Mouse (Mus musculus) liver, embryonic 11.5 days (tissue): ENCODE data around the gene Zcchc14. TPM values are rescaled to one million over a fixed set of nuclear protein-coding genes. Genes with fewer than 3 reads are reported as not detected.

Experiments used
- ATAC-seq: fragments of 200-750 bp; cut with Nextera tagmentation; replicated peaks from 2 replicates; pipeline ENCODE4 v1.8.0; 2017; ENCODE audit warnings: moderate number of reproducible peaks, mild to moderate bottlenecking, moderate TSS enrichment, moderate library complexity; ENCODE audit not compliant: low FRiP score
- DNase-seq: peaks from one replicate; pipeline ENCODE4 v3.0.0-alpha.2; 2017; ENCODE audit warnings: low spot score
- H3K27ac ChIP-seq: fragments of 300-500 bp; sonication (generic); 2 replicates; pipeline ENCODE4 v1.5.1; 2014; ENCODE audit warnings: mild to moderate bottlenecking, low read depth, low read length, control low read depth
- H3K27me3 ChIP-seq: fragments of 300-500 bp; sonication (generic); replicated peaks from 2 replicates; pipeline ENCODE4 v1.6.1; 2014; ENCODE audit warnings: low read length, mixed read lengths; ENCODE audit not compliant: control insufficient read depth, insufficient read depth
- H3K36me3 ChIP-seq: fragments of 300-500 bp; sonication (generic); 2 replicates; pipeline ENCODE4 v1.6.1; 2014; ENCODE audit warnings: mild to moderate bottlenecking, low read length, moderate library complexity, mixed read lengths; ENCODE audit not compliant: control insufficient read depth, insufficient read depth
- H3K4me1 ChIP-seq: fragments of 300-500 bp; sonication (generic); replicated peaks from 2 replicates; pipeline ENCODE4 v1.6.1; 2014; ENCODE audit warnings: low read length, mixed read lengths; ENCODE audit not compliant: control insufficient read depth, insufficient read depth
- H3K4me2 ChIP-seq: fragments of 300-500 bp; sonication (generic); 2 replicates; pipeline ENCODE4 v1.6.1; 2014; ENCODE audit warnings: mild to moderate bottlenecking, control low read depth, moderate library complexity
- H3K4me3 ChIP-seq: fragments of 300-500 bp; sonication (generic); 2 replicates; pipeline ENCODE4 v1.5.1; 2014; ENCODE audit warnings: low read depth, low read length, control low read depth
- H3K9ac ChIP-seq: fragments of 300-500 bp; sonication (generic); 2 replicates; pipeline ENCODE4 v1.6.1; 2014; ENCODE audit warnings: low read depth, low read length, control low read depth
- H3K9me3 ChIP-seq: fragments of 300-500 bp; sonication (generic); 2 replicates; pipeline ENCODE4 v1.6.1; 2016; ENCODE audit warnings: low read length, inconsistent platforms, mixed read lengths; ENCODE audit not compliant: control insufficient read depth
- WGBS: fragments of 180-500 bp; shearing (Covaris S2); extraction: QIAGEN DNeasy Blood & Tissue Kit; methylation state at CpG from one replicate; pipeline ENCODE4 v1.1.7; 2014; 5-methylcytosine and 5-hydroxymethylcytosine counted together
- polyA plus RNA-seq: library from polyadenylated mRNA; unstranded; fragments of >200 nt; fragmentation: Nextera tagmentation; extraction: Ambion mirVana; gene quantifications from 2 replicates; pipeline ENCODE4 v1.2.1, GENCODE M21; 2014

Zcchc14 gene
- polyA plus RNA-seq, 1 experiment from 2014 or later: 6.2 TPM

DNA sequence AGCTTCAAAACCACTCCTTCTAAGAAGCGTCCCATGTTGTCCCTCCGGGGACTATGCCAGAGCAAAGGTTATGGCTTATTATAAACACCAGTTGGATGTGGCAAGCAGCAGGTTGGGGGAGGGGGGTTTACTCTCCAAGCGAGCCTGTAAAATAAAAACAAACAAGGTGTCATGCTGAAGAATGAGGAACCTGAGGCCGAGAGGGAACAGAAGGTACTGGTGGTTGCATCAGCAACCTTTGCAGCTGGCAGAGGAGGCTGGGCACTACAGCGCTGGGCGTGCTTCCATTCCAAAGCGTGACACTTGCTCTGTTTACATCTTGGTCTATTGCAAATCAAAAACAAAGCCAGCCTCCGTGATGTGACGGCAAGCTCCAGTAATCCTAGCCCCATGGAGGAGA is 72.2 kb downstream of the Zcchc14 start:
- Histone ChIP-seq H3K36me3 (no peaks in the 10 kb centered on the region), H3K4me2 (no peak overlapping the region), H3K9me3 (no peaks in the 10 kb centered on the region), H3K27me3 (no peaks in the 10 kb centered on the region), H3K4me1 (peaks cover 16% of the 10 kb centered on the region), H3K9ac (no peak overlapping the region), H3K4me3 (no peak overlapping the region), H3K27ac (no peak overlapping the region)
- ATAC-seq (no peak), DNase-seq (no peak)
- WGBS: 42% methylated on average over 9 of the region's 9 CpGs

GRCm38 (mm10) chr8:121578676-121579451 is 73.8 kb downstream of the Zcchc14 start, which contains the start of gene Fbxo31:
TSS of gene Fbxo31 (minus strand) at chr8:121578806.
- Histone ChIP-seq H3K27ac (peak within 1 kb of the TSS; percentile 73), H3K4me3 (peak within 1 kb of the TSS; percentile 71), H3K36me3 (no peaks in the 10 kb centered on the region), H3K4me1 (peaks cover 20% of the 10 kb centered on the region), H3K9ac (peak within 1 kb of the TSS; percentile 85), H3K4me2 (peak within 1 kb of the TSS; percentile 96), H3K27me3 (no peaks in the 10 kb centered on the region), H3K9me3 (no peaks in the 10 kb centered on the region)
- 1% methylated on average over 59 of the region's 63 CpGs for WGBS
- ATAC-seq (peak; percentile 92), DNase-seq (peak; percentile 96)

- Histone ChIP-seq H3K4me3 (peak overlapping the region; percentile 71), H3K4me2 (peak overlapping the region; percentile 96), H3K9ac (peak overlapping the region; percentile 85), H3K27me3 (no peaks in the 10 kb centered on the region), H3K4me1 (peaks cover 25% of the 10 kb centered on the region), H3K27ac (peak overlapping the region; percentile 73), H3K36me3 (no peaks in the 10 kb centered on the region), H3K9me3 (no peaks in the 10 kb centered on the region)
- ATAC-seq (peak; percentile 40; the same call in 1 of the 2 replicates), DNase-seq (no peak)
- 3% methylated on average over 32 of the region's 44 CpGs for WGBS
These were observed 74.7 kb downstream of the Zcchc14 start for GRCm38 (mm10) chr8:121577751-121578675.

- 89% methylated on average over 3 of the region's 3 CpGs for WGBS
- H3K9ac ChIP-seq: no peak overlapping the region
- no peak for ATAC-seq
- H3K27me3 ChIP-seq: no peaks in the 10 kb centered on the region
- H3K4me1 ChIP-seq: peaks cover 32% of the 10 kb centered on the region
- no peaks in the 10 kb centered on the region for H3K36me3 ChIP-seq
- DNase-seq: no peak
- H3K27ac ChIP-seq: no peak overlapping the region
- H3K9me3 ChIP-seq: no peaks in the 10 kb centered on the region
- H3K4me3 ChIP-seq: no peak overlapping the region
- H3K4me2 ChIP-seq: no peak overlapping the region
These were observed 77.0 kb downstream of the Zcchc14 start for GRCm38 (mm10) chr8:121575661-121576060.

DNA sequence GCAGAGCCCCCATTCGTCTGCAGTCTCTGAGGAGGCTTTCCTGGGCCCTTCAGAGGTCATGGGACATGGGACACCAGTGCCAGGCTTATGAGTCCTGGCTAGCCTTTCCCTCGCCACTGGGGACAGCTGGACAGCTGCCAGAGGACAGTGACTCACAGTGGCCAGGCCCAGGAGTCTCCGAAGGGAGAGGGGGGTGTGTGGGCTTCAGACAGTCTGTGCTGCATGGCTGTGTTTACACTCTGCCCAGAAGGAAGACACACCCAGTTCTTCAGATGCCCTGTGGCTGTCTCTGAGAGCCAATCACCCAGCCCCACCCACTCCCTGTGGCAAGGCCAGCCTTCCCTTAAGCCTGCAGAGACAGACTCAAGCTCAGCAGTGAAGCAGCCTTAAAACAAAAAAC is 79.4 kb downstream of the Zcchc14 start:
- no peak overlapping the region for H3K9ac ChIP-seq
- no peaks in the 10 kb centered on the region for H3K27me3 ChIP-seq
- H3K36me3 ChIP-seq: no peaks in the 10 kb centered on the region; the same call in 1 of the 2 replicates
- H3K4me2 ChIP-seq: no peak overlapping the region
- DNase-seq (no peak), ATAC-seq (peak; percentile 64; the same call in 1 of the 2 replicates)
- 67% methylated on average over 3 of the region's 3 CpGs for WGBS
- H3K9me3 ChIP-seq: no peaks in the 10 kb centered on the region
- peaks cover 37% of the 10 kb centered on the region for H3K4me1 ChIP-seq
- no peak overlapping the region for H3K4me3 ChIP-seq
- no peak overlapping the region for H3K27ac ChIP-seq

DNA sequence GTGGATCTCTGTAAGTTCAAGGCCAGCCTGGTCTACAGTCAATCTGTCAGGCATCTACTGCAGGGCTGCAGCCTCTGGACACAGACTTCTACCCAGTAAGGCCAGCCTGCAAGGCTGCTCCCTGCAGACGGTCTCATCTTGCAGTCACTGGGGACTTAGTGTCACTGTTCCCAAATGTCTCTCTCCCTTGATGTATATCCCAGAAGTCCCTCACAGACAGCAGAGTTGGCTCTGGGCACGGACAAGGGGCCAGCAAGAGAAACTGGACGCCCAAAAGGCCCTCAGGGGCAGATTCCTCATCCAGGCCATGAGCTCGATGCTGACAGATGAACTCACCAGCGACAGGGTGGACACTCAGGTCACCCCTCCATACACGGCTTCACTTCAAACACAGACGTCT is 80.6 kb downstream of the Zcchc14 start:
- H3K4me3 ChIP-seq: no peak overlapping the region
- peaks cover 34% of the 10 kb centered on the region for H3K4me1 ChIP-seq
- no peaks in the 10 kb centered on the region; the same call in 1 of the 2 replicates for H3K36me3 ChIP-seq
- no peak overlapping the region for H3K27ac ChIP-seq
- no peaks in the 10 kb centered on the region for H3K27me3 ChIP-seq
- H3K9me3 ChIP-seq: no peaks in the 10 kb centered on the region
- H3K9ac ChIP-seq: no peak overlapping the region
- H3K4me2 ChIP-seq: no peak overlapping the region
- ATAC-seq: no peak
- WGBS: 83% methylated on average over 7 of the region's 7 CpGs
- no peak for DNase-seq

DNA sequence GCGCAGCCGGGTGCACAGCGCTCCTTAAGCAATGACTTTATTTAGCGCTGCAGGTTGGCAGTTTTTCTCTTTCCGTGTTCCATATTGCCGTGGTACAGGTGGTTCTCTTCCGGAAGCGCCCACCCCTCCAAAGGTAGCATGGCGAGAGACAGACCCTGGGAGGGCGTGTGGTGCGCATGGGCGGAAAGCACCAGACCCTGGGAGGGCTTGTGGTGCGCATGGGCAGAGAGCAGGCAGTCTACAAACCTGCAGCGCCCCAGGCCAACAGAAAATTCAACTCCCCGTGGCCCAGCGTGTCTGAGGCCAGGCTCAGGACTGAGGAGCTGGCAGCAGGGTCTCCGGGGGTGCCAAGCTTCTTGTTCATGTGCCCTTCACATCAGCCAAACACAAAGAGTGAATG is 81.9 kb downstream of the Zcchc14 start:
- H3K4me1 ChIP-seq: peaks cover 28% of the 10 kb centered on the region
- H3K4me2 ChIP-seq: peak overlapping the region; percentile 51
- 75% methylated on average over 17 of the region's 17 CpGs for WGBS
- no peak for DNase-seq
- H3K27me3 ChIP-seq: no peaks in the 10 kb centered on the region
- no peaks in the 10 kb centered on the region for H3K9me3 ChIP-seq
- no peak overlapping the region; the same call in 1 of the 2 replicates for H3K27ac ChIP-seq
- 0 out of 2 replicates have a peak overlapping the region, but pooled peaks have one; percentile 4 for H3K4me3 ChIP-seq
- no peak for ATAC-seq
- no peaks in the 10 kb centered on the region; the same call in 1 of the 2 replicates for H3K36me3 ChIP-seq
- H3K9ac ChIP-seq: no peak overlapping the region

GRCm38 (mm10) chr8:121570335-121570734 is 82.4 kb downstream of the Zcchc14 start:
- Histone ChIP-seq H3K4me3 (0 out of 2 replicates have a peak overlapping the region, but pooled peaks have one; percentile 4), H3K36me3 (no peaks in the 10 kb centered on the region; the same call in 1 of the 2 replicates), H3K27me3 (no peaks in the 10 kb centered on the region), H3K9me3 (no peaks in the 10 kb centered on the region), H3K4me2 (peak overlapping the region; percentile 51), H3K4me1 (peaks cover 28% of the 10 kb centered on the region), H3K27ac (peak overlapping the region; percentile 32), H3K9ac (no peak overlapping the region)
- DNase-seq: no peak
- ATAC-seq: no peak
- 57% methylated on average over 21 of the region's 21 CpGs for WGBS
